Mouse (Mus musculus) neural tube, embryonic 14.5 days (tissue): ENCODE measurements at regions not wholly inside any gene's neighbourhood (a gene's known extent, or its start where the extent isn't known, plus 50 kb on each side); places are given as distances from the start of the nearest gene placed in this dataset.

Source experiments
- ATAC-seq: fragments of 200-750 bp; cut with Nextera tagmentation; 2 replicates; pipeline ENCODE4 v1.8.0; 2017; ENCODE audit warnings: low read depth, mild to moderate bottlenecking, moderate TSS enrichment, moderate library complexity
- H3K27ac ChIP-seq: fragments of 300-500 bp; sonication (generic); 2 replicates; pipeline ENCODE4 v1.5.1; 2014; ENCODE audit warnings: low read depth, mild to moderate bottlenecking, control low read depth, low read length, moderate library complexity, mixed read lengths
- H3K27me3 ChIP-seq: fragments of 300-500 bp; sonication (generic); 2 replicates; pipeline ENCODE4 v1.6.1; 2014; ENCODE audit warnings: low read length; ENCODE audit not compliant: control insufficient read depth, insufficient read depth
- H3K36me3 ChIP-seq: fragments of 300-500 bp; sonication (generic); 2 replicates; pipeline ENCODE4 v1.6.1; 2014; ENCODE audit warnings: low read length, mixed read lengths; ENCODE audit not compliant: control insufficient read depth, insufficient read depth
- H3K4me1 ChIP-seq: fragments of 300-500 bp; sonication (generic); 2 replicates; pipeline ENCODE4 v1.6.1; 2014; ENCODE audit warnings: low read length; ENCODE audit not compliant: control insufficient read depth, insufficient read depth
- H3K4me2 ChIP-seq: fragments of 300-500 bp; sonication (generic); 2 replicates; pipeline ENCODE4 v1.6.1; 2014; ENCODE audit warnings: mild to moderate bottlenecking, low read depth, low read length, control low read depth
- H3K4me3 ChIP-seq: fragments of 300-500 bp; sonication (generic); 2 replicates; pipeline ENCODE4 v1.5.1; 2014; ENCODE audit warnings: low read depth, low read length, control low read depth, mixed read lengths
- H3K9ac ChIP-seq: fragments of 300-500 bp; sonication (generic); replicated peaks from 2 replicates; pipeline ENCODE4 v1.6.1; 2014; ENCODE audit warnings: low read depth, mild to moderate bottlenecking, control low read depth, low read length, mixed read lengths
- H3K9me3 ChIP-seq: fragments of 300-500 bp; sonication (generic); 2 replicates; pipeline ENCODE4 v1.6.1; 2016; ENCODE audit warnings: low read length; ENCODE audit not compliant: control insufficient read depth
- WGBS: fragments of 180-500 bp; shearing (Covaris S2); extraction: QIAGEN DNeasy Blood & Tissue Kit; methylation state at CpG from one replicate; pipeline ENCODE4 v1.1.7; 2014; 5-methylcytosine and 5-hydroxymethylcytosine counted together

- 1% methylated on average over 3 of the region's 3 CpGs for WGBS
- H3K4me2 ChIP-seq, result peak overlapping the region; percentile 44
- peak overlapping the region; percentile 5; the same call in 1 of the 2 replicates for H3K4me3 ChIP-seq
- no peaks in the 10 kb centered on the region for H3K36me3 ChIP-seq
- ATAC-seq, result no peak
- H3K27ac ChIP-seq, result no peak overlapping the region
- H3K27me3 ChIP-seq, result no peaks in the 10 kb centered on the region
- peaks cover 13% of the 10 kb centered on the region; the same call in 1 of the 2 replicates for H3K4me1 ChIP-seq
- H3K9ac ChIP-seq, result no peak overlapping the region
- no peaks in the 10 kb centered on the region for H3K9me3 ChIP-seq
Observed at GRCm38 (mm10) chr9:31688398-31688705, 224.1 kb upstream of the Tmem45b start.

- no peak overlapping the region for H3K27ac ChIP-seq
- H3K4me2 ChIP-seq, result peak overlapping the region; percentile 44
- ATAC-seq, result no peak
- 21% methylated on average over 17 of the region's 17 CpGs for WGBS
- no peaks in the 10 kb centered on the region for H3K27me3 ChIP-seq
- H3K9me3 ChIP-seq, result no peaks in the 10 kb centered on the region
- H3K4me3 ChIP-seq, result peak overlapping the region; percentile 5; the same call in 1 of the 2 replicates
- H3K4me1 ChIP-seq, result peaks cover 14% of the 10 kb centered on the region; the same call in 1 of the 2 replicates
- H3K36me3 ChIP-seq, result no peaks in the 10 kb centered on the region
- no peak overlapping the region for H3K9ac ChIP-seq
Observed at GRCm38 (mm10) chr9:31687686-31688397, 223.6 kb upstream of the Tmem45b start.

- H3K27me3 ChIP-seq, result no peaks in the 10 kb centered on the region
- H3K4me3 ChIP-seq, result no peak overlapping the region
- ATAC-seq, result no peak
- H3K9me3 ChIP-seq, result no peaks in the 10 kb centered on the region
- 89% methylated on average over 5 of the region's 5 CpGs for WGBS
- H3K9ac ChIP-seq, result no peak overlapping the region
- no peaks in the 10 kb centered on the region for H3K36me3 ChIP-seq
- no peak overlapping the region for H3K27ac ChIP-seq
- H3K4me1 ChIP-seq, result peaks cover 14% of the 10 kb centered on the region; the same call in 1 of the 2 replicates
- no peak overlapping the region for H3K4me2 ChIP-seq
Observed at GRCm38 (mm10) chr9:31686466-31686865, 222.2 kb upstream of the Tmem45b start.

GRCm38 (mm10) chr9:31684812-31685188 is 220.5 kb upstream of the Tmem45b start:
- no peak overlapping the region for H3K9ac ChIP-seq
- 0 out of 2 replicates have a peak overlapping the region, but pooled peaks have one; percentile 6 for H3K4me2 ChIP-seq
- ATAC-seq, result peak; percentile 52; the same call in 1 of the 2 replicates
- WGBS, result 48% methylated on average over 8 of the region's 8 CpGs
- H3K9me3 ChIP-seq, result no peaks in the 10 kb centered on the region
- H3K36me3 ChIP-seq, result no peaks in the 10 kb centered on the region
- peaks cover 14% of the 10 kb centered on the region; the same call in 1 of the 2 replicates for H3K4me1 ChIP-seq
- H3K27me3 ChIP-seq, result no peaks in the 10 kb centered on the region
- H3K4me3 ChIP-seq, result no peak overlapping the region
- no peak overlapping the region for H3K27ac ChIP-seq

- H3K9ac ChIP-seq, result no peak overlapping the region
- no peaks in the 10 kb centered on the region for H3K27me3 ChIP-seq
- H3K36me3 ChIP-seq, result no peaks in the 10 kb centered on the region
- peaks cover 14% of the 10 kb centered on the region; the same call in 1 of the 2 replicates for H3K4me1 ChIP-seq
- no peaks in the 10 kb centered on the region for H3K9me3 ChIP-seq
- H3K27ac ChIP-seq, result no peak overlapping the region
- 0 out of 2 replicates have a peak overlapping the region, but pooled peaks have one; percentile 6 for H3K4me2 ChIP-seq
- 29% methylated on average over 15 of the region's 18 CpGs for WGBS
- no peak overlapping the region for H3K4me3 ChIP-seq
- ATAC-seq, result peak; percentile 41; the same call in 1 of the 2 replicates
Observed at GRCm38 (mm10) chr9:31684099-31684811, 220.0 kb upstream of the Tmem45b start.

- peaks cover 12% of the 10 kb centered on the region; the same call in 1 of the 2 replicates for H3K4me1 ChIP-seq
- 8% methylated on average over 19 of the region's 19 CpGs for WGBS
- peak; percentile 3; the same call in 1 of the 2 replicates for ATAC-seq
- no peaks in the 10 kb centered on the region for H3K9me3 ChIP-seq
- H3K9ac ChIP-seq, result no peak overlapping the region
- no peak overlapping the region for H3K4me2 ChIP-seq
- no peaks in the 10 kb centered on the region for H3K27me3 ChIP-seq
- no peak overlapping the region for H3K27ac ChIP-seq
- no peaks in the 10 kb centered on the region for H3K36me3 ChIP-seq
- H3K4me3 ChIP-seq, result no peak overlapping the region
Observed at GRCm38 (mm10) chr9:31683302-31684081, 219.2 kb upstream of the Tmem45b start.

GRCm38 (mm10) chr9:31682893-31683292 is 218.6 kb upstream of the Tmem45b start:
- H3K4me2 ChIP-seq, result no peak overlapping the region
- 29% methylated on average over 5 of the region's 6 CpGs for WGBS

GRCm38 (mm10) chr9:31677150-31677549 is 212.9 kb upstream of the Tmem45b start:
- Histone ChIP-seq H3K4me1 (no peaks in the 10 kb centered on the region), H3K4me2 (no peak overlapping the region), H3K36me3 (no peaks in the 10 kb centered on the region), H3K27ac (no peak overlapping the region), H3K4me3 (no peak overlapping the region), H3K27me3 (no peaks in the 10 kb centered on the region), H3K9me3 (no peaks in the 10 kb centered on the region), H3K9ac (no peak overlapping the region)
- no peak for ATAC-seq

More at GRCm38 (mm10) chr9:31682893-31683292, 218.6 kb upstream of the Tmem45b start:
- Histone ChIP-seq H3K9me3 (no peaks in the 10 kb centered on the region), H3K4me1 (peaks cover 9% of the 10 kb centered on the region; the same call in 1 of the 2 replicates), H3K36me3 (no peaks in the 10 kb centered on the region), H3K27me3 (no peaks in the 10 kb centered on the region), H3K27ac (no peak overlapping the region), H3K9ac (no peak overlapping the region), H3K4me3 (no peak overlapping the region)
- no peak for ATAC-seq
